Mouse (Mus musculus) CD8-positive naive resting alpha-beta T cell, adult 2 months (primary cell): ENCODE data around the gene Map3k4.
A peak's percentile ranks its signal among the peaks of the same experiment; 100 is the strongest.

Source experiments
- DNase-seq, 2 experiments: peaks; one replicate each; pipeline ENCODE4 v3.0.0; 2022; ENCODE audit warnings: low read depth in 2 of 2, low spot score in 2 of 2

Map3k4 gene

GRCm38 (mm10) chr17:12318663-12319201 lies at the start of gene Map3k4:
Gene Map3k4 (minus strand): TSS chr17:12318796.
- DNase-seq, result peak; percentile 71 to 82

- peak in 1 of 2 experiments; percentile 12 for DNase-seq
These were observed 48.9 kb upstream of the Map3k4 start for GRCm38 (mm10) chr17:12367373-12367930.

GRCm38 (mm10) chr17:12364426-12364735 lies 45.8 kb upstream of the Map3k4 start:
- DNase-seq, result no peak

GRCm38 (mm10) chr17:12363601-12364425 lies 45.2 kb upstream of the Map3k4 start:
- DNase-seq, result peak in 1 of 2 experiments; percentile 16

GRCm38 (mm10) chr17:12359876-12360275 lies 41.3 kb upstream of the Map3k4 start:
- no peak for DNase-seq

GRCm38 (mm10) chr17:12352781-12353180 lies 34.2 kb upstream of the Map3k4 start:
- DNase-seq, result no peak

GRCm38 (mm10) chr17:12351564-12351963 lies 33.0 kb upstream of the Map3k4 start:
- DNase-seq, result no peak

GRCm38 (mm10) chr17:12347462-12347861 lies 28.9 kb upstream of the Map3k4 start:
- DNase-seq, result no peak

- DNase-seq, result no peak
These were observed 25.2 kb upstream of the Map3k4 start for GRCm38 (mm10) chr17:12343702-12344376.

- no peak for DNase-seq
These were observed 18.6 kb upstream of the Map3k4 start for GRCm38 (mm10) chr17:12337156-12337555.

GRCm38 (mm10) chr17:12336073-12336868 lies 17.7 kb upstream of the Map3k4 start:
- no peak for DNase-seq

GRCm38 (mm10) chr17:12335115-12335514 lies 16.5 kb upstream of the Map3k4 start:
- DNase-seq, result no peak

GRCm38 (mm10) chr17:12327847-12328518 lies 9.4 kb upstream of the Map3k4 start:
- DNase-seq, result no peak

GRCm38 (mm10) chr17:12319786-12320185 lies 1.2 kb upstream of the Map3k4 start:
- no peak for DNase-seq

GRCm38 (mm10) chr17:12317954-12318651 lies 493 bp downstream of the Map3k4 start:
- peak in 1 of 2 experiments; percentile 10 for DNase-seq

- DNase-seq, result no peak
These were observed 1.0 kb downstream of the Map3k4 start for GRCm38 (mm10) chr17:12317607-12317953.

GRCm38 (mm10) chr17:12316251-12316650 lies 2.3 kb downstream of the Map3k4 start:
- no peak for DNase-seq

GRCm38 (mm10) chr17:12312248-12312647 lies 6.3 kb downstream of the Map3k4 start:
- DNase-seq, result no peak

GRCm38 (mm10) chr17:12309493-12309892 lies 9.1 kb downstream of the Map3k4 start:
- DNase-seq, result no peak

- DNase-seq, result no peak
These were observed 9.5 kb downstream of the Map3k4 start for GRCm38 (mm10) chr17:12309059-12309458.
